Mouse (Mus musculus) megakaryocyte, embryonic 14.5 days (primary cell): ENCODE results near the gene Spns3.

Experiments
- FLI1 ChIP-seq: IDR thresholded peaks from 2 replicates; pipeline ENCODE4 v1.6.1; 2012; ENCODE audit warnings: low read length, inconsistent platforms, mixed read lengths
- GATA1 ChIP-seq: IDR thresholded peaks from 3 replicates; pipeline ENCODE4 v1.6.1; 2012; ENCODE audit warnings: mixed read lengths, low read length, inconsistent platforms, borderline replicate concordance

DNA sequence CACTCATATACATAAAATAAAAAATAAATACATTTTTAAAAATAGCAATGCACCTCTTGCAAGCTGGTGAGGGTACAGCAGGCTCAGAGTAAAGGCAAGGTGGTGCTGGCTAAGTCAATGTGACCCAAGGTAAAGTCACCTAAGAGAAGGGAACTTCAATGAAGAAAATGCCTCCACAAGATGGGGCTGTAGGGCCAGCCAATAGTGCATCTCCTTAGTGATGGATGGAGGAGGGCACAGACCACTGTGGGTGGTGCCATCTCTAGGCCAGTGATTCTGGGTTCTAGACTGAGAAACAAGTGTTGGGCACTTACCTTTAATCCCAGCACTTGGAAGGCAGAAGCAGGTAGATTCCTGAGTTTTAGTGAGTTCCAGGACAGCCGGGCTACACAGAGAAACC is 23.5 kb upstream of the Spns3 start:
- TF ChIP-seq GATA1 (no peak), FLI1 (no peak)
